Mouse (Mus musculus) CD4-positive, CD25-positive, alpha-beta regulatory T cell (primary cell): ENCODE measurements around the gene Capn8. TPM values are rescaled to one million over a fixed set of nuclear protein-coding genes. Genes with fewer than 3 reads are reported as not detected.

Experiments used
- polyA plus RNA-seq: library from polyadenylated mRNA; unstranded; fragments of 100-300 nt; shearing (Covaris generic); gene quantifications from one replicate; pipeline ENCODE4 v1.2.1, GENCODE M21; 2017

Capn8 gene
- not detected for polyA plus RNA-seq

DNA sequence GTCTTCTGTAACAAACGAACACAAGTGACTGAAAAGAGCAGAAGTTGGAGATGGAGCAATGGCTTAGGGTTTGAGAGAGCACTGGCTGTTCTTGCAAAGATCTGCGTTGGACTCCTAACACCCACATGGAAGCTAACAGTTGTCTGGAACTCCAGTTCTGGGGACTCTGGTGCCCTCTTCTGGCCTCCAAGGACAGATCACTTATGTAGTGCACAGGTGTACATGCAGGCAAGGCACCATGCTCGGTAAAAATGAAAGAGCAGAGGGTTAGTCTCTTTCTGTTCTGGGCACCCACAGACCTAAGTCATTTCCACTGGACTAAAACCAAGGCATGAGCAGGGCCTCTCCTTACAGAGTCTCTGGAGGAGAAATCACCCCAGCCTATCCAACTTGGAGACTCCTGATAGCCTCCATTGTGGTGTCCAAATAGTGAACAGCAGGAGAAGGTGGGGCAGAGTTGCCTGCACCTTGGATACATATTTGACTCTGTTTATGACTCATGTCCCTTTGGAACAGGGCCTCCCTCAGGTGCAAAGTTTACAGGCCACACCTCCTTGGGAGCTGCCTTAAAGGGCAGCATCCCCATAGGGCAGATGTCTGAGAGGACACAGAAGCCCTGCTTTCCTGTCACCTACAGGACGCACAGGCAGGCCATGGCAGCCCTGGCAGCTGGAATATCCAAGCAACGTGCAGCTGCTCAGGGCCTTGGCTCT lies at the start of gene Capn8:
Gene Capn8 (plus strand): TSS at position 600 of the 713 bp plus-strand sequence.

DNA sequence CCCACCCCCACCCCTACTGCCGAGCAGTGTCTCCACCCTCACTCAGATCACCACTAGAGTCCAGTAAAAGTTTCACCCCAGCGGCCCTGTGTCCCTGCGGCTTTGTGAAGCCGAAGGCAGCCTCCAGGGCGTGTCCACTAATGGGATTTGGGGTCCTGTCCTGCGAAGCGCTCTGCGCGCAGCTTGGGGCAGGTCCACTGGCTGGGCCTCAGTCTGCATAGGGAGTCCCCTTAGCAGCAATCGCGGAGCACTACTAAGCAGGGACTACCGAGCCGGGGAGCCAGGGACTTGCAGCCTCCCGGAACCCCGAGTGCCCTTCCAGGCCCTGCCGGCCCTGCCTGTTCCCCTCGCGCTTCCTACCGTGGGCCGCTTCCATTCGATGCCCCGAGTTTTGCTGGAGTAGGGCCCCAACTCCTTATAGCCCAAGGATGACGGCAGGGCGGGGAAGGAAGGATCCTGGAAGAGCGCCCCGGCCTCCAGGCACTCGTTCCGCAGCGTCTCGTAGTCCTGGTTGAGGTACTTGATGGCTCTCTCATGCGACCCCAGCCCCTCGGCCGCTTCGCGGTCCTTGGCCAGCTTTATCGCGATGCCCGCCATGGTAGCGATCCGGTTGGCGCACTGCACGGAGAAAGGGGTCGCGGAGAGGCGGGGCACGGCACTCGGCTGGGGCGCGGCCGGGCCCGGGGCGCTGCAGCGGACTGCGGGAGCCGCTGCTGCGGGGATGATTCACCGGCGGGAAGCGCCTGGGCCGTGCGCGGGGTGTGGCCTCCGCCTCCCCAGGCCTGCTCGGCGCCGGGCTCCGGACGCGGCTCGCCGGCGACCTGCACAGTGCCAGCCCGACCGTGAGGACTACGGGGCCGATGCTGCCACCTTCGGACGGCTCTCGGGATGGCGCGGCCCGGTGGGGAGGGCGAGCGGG lies 47.8 kb upstream of the Capn8 start, which contains the start of gene Capn2:
Gene Capn2 (minus strand): TSS at position 851 of the 919 bp plus-strand sequence.

Other genes with a start within 250 kb of the Capn8 start
- gene Fbxo28, start 223.4 kb upstream of the Capn8 start, polyA plus RNA-seq = 50.5 TPM
- 26.2 TPM for gene Trp53bp2, start 155.8 kb upstream of the Capn8 start, polyA plus RNA-seq
- gene Capn2, start 47.4 kb upstream of the Capn8 start, polyA plus RNA-seq = 141 TPM
- not detected for gene Ccdc185, start 184.2 kb downstream of the Capn8 start, polyA plus RNA-seq
- gene Susd4, start 198.9 kb downstream of the Capn8 start, polyA plus RNA-seq = 3.8 TPM